In genomic region chr4:99193214-99193613, GRCm38 (mm10) we compare ENCODE assay signal across 7 mouse cellular contexts. TPM values are rescaled to one million over a fixed set of nuclear protein-coding genes. Genes with fewer than 3 reads are reported as not detected.
DNase-seq lines count a peak whose midpoint lies in the region; ATAC-seq and TF ChIP-seq lines count a peak whose summit lies in the region.

No protein-coding gene starts in this region.

- H3K4me2 ChIP-seq in kidney, postnatal 0 days (ENCODE audit: low read length), result peak overlapping the region; percentile 69
- peak overlapping the region; percentile 59 for H3K4me2 ChIP-seq in embryonic facial prominence, embryonic 12.5 days (replicated peaks)
- peak overlapping the region; percentile 71 for H3K4me2 ChIP-seq in hindbrain, postnatal 0 days (ENCODE audit: low read depth, low read length)
- H3K4me2 ChIP-seq in midbrain, postnatal 0 days (ENCODE audit: low read depth, low read length, poor library complexity, severe bottlenecking), result peak overlapping the region; percentile 55

- no peak for DNase-seq in kidney, postnatal 0 days (ENCODE audit: low spot score)
- DNase-seq in kidney, postnatal 36 days, result no peak
- peak; percentile 18 for DNase-seq in hindbrain, postnatal 0 days (ENCODE audit: low spot score)
- peak; percentile 10 for DNase-seq in midbrain, postnatal 0 days (ENCODE audit: low spot score)
- DNase-seq in right cerebral cortex, postnatal 36 days (ENCODE audit: low spot score in 2 of 2), result no peak
- no peak for DNase-seq in frontal cortex, postnatal 36 days (ENCODE audit: low spot score in 2 of 2)

- H3K36me3 ChIP-seq in kidney, postnatal 0 days (ENCODE audit: insufficient read depth, low read length), result no peaks in the 10 kb centered on the region
- H3K36me3 ChIP-seq in embryonic facial prominence, embryonic 12.5 days, result no peaks in the 10 kb centered on the region
- H3K36me3 ChIP-seq in hindbrain, postnatal 0 days (ENCODE audit: insufficient read depth, low read length), result no peaks in the 10 kb centered on the region
- H3K36me3 ChIP-seq in midbrain, postnatal 0 days (ENCODE audit: insufficient read depth, low read length), result no peaks in the 10 kb centered on the region

- ATAC-seq in kidney, postnatal 0 days (replicated peaks; ENCODE audit: low FRiP score, low read depth), result no peak
- no peak for ATAC-seq in embryonic facial prominence, embryonic 12.5 days (ENCODE audit: insufficient number of reproducible peaks, insufficient read depth, low FRiP score, low TSS enrichment)
- ATAC-seq in hindbrain, postnatal 0 days, result no peak
- peak; percentile 22; the same call in 1 of the 2 replicates for ATAC-seq in midbrain, postnatal 0 days (ENCODE audit: low FRiP score)

- H3K9ac ChIP-seq in kidney, postnatal 0 days (ENCODE audit: low read depth, low read length), result no peak overlapping the region
- no peak overlapping the region for H3K9ac ChIP-seq in embryonic facial prominence, embryonic 12.5 days
- 0 out of 2 replicates have a peak overlapping the region, but pooled peaks have one; percentile 85 for H3K9ac ChIP-seq in hindbrain, postnatal 0 days (replicated peaks; ENCODE audit: low read length)
- H3K9ac ChIP-seq in midbrain, postnatal 0 days (replicated peaks; ENCODE audit: low read length, poor library complexity, severe bottlenecking), result no peak overlapping the region; the same call in 1 of the 2 replicates

- H3K27ac ChIP-seq in kidney, postnatal 0 days, result no peak overlapping the region
- no peak overlapping the region for H3K27ac ChIP-seq in embryonic facial prominence, embryonic 12.5 days
- peak overlapping the region; percentile 96 for H3K27ac ChIP-seq in hindbrain, postnatal 0 days
- H3K27ac ChIP-seq in midbrain, postnatal 0 days (ENCODE audit: low read depth, low read length), result peak overlapping the region; percentile 97

- H3K4me3 ChIP-seq in kidney, postnatal 0 days (replicated peaks; ENCODE audit: low read depth, low read length), result peak overlapping the region; percentile 74
- H3K4me3 ChIP-seq in embryonic facial prominence, embryonic 12.5 days, result peak overlapping the region; percentile 70; the same call in 1 of the 2 replicates
- peak overlapping the region; percentile 76 for H3K4me3 ChIP-seq in hindbrain, postnatal 0 days (ENCODE audit: low read length)
- peak overlapping the region; percentile 69 for H3K4me3 ChIP-seq in midbrain, postnatal 0 days (ENCODE audit: low read depth, low read length)

- H3K27me3 ChIP-seq in kidney, postnatal 0 days (ENCODE audit: insufficient read depth, low read length), result no peaks in the 10 kb centered on the region
- H3K27me3 ChIP-seq in embryonic facial prominence, embryonic 12.5 days, result no peaks in the 10 kb centered on the region
- no peaks in the 10 kb centered on the region for H3K27me3 ChIP-seq in hindbrain, postnatal 0 days (ENCODE audit: insufficient read depth, low read length)
- no peaks in the 10 kb centered on the region for H3K27me3 ChIP-seq in midbrain, postnatal 0 days (ENCODE audit: insufficient read depth, low read length)

- H3K9me3 ChIP-seq in kidney, postnatal 0 days (replicated peaks; ENCODE audit: low read length), result no peaks in the 10 kb centered on the region
- H3K9me3 ChIP-seq in embryonic facial prominence, embryonic 12.5 days, result 0 out of 2 replicates have a peak, but pooled peaks cover 3% of the 10 kb centered on the region
- H3K9me3 ChIP-seq in hindbrain, postnatal 0 days (ENCODE audit: low read length), result no peaks in the 10 kb centered on the region
- no peaks in the 10 kb centered on the region for H3K9me3 ChIP-seq in midbrain, postnatal 0 days (ENCODE audit: low read length)

- H3K4me1 ChIP-seq in kidney, postnatal 0 days (replicated peaks; ENCODE audit: insufficient read depth, low read length), result 0 out of 2 replicates have a peak, but pooled peaks cover 4% of the 10 kb centered on the region
- no peaks in the 10 kb centered on the region; the same call in 1 of the 2 replicates for H3K4me1 ChIP-seq in embryonic facial prominence, embryonic 12.5 days
- H3K4me1 ChIP-seq in hindbrain, postnatal 0 days (ENCODE audit: insufficient read depth, low read length), result 0 out of 2 replicates have a peak, but pooled peaks cover 3% of the 10 kb centered on the region
- H3K4me1 ChIP-seq in midbrain, postnatal 0 days (ENCODE audit: insufficient read depth, low read length), result no peaks in the 10 kb centered on the region

- 46% methylated on average over 6 of the region's 6 CpGs for WGBS in kidney, postnatal 0 days
- WGBS in embryonic facial prominence, embryonic 12.5 days, result 55% methylated on average over 6 of the region's 6 CpGs
- 31% methylated on average over 6 of the region's 6 CpGs for WGBS in hindbrain, postnatal 0 days
- 42% methylated on average over 6 of the region's 6 CpGs for WGBS in midbrain, postnatal 0 days

- TF ChIP-seq CTCF in kidney, postnatal 0 days (IDR thresholded peaks at IDR 0.05; ENCODE audit: low read depth), result 0 out of 2 replicates have a peak, but pooled peaks have one; percentile 2
- peak; percentile 20; the same call in 1 of the 2 replicates for TF ChIP-seq CTCF in hindbrain, postnatal 0 days (IDR thresholded peaks at IDR 0.05; ENCODE audit: low read depth)
- TF ChIP-seq CTCF in midbrain, postnatal 0 days (IDR thresholded peaks at IDR 0.05), result peak; percentile 40

RNA-seq across cellular contexts. Expression of gene Atg4c, which starts 0.5 kb away (rescaled TPM):
- polyA plus RNA-seq in kidney, postnatal 0 days (2015; fragmentation: Nextera tagmentation; extraction: Ambion mirVana), result 13.1 and 14.7 TPM in 2 replicates
- polyA plus RNA-seq in embryonic facial prominence, embryonic 12.5 days (2016; fragmentation: Nextera tagmentation; extraction: Ambion mirVana), result 20.2 and 22.1 TPM in 2 replicates
- 9.9 and 17.9 TPM in 2 replicates for total RNA-seq in hindbrain, postnatal 0 days (2014; rRNA removed)
- 14.9 and 15.6 TPM in 2 replicates for polyA plus RNA-seq in hindbrain, postnatal 0 days (2015; fragmentation: Nextera tagmentation; extraction: Ambion mirVana)
- 8.7 and 13.9 TPM in 2 replicates for total RNA-seq in midbrain, postnatal 0 days (2014; rRNA removed)
- polyA plus RNA-seq in midbrain, postnatal 0 days (2015; fragmentation: Nextera tagmentation; extraction: Ambion mirVana), result 15.8 and 16.0 TPM in 2 replicates

Comparison
In these comparisons a context has a peak if more than half of its experiments do, and no peak if none do; other contexts are left out.
1. DNase-seq: peak in hindbrain, postnatal 0 days (single experiment) and midbrain, postnatal 0 days (single experiment); none in kidney, postnatal 0 days (single experiment), kidney, postnatal 36 days (0 of 2), right cerebral cortex, postnatal 36 days (0 of 2) and frontal cortex, postnatal 36 days (0 of 2).
2. H3K27ac ChIP-seq: peak in hindbrain, postnatal 0 days (single experiment) and midbrain, postnatal 0 days (single experiment); none in kidney, postnatal 0 days (single experiment) and embryonic facial prominence, embryonic 12.5 days (single experiment).
3. Peak in every context shown above with its lines, with median percentiles within 50 percentile points of each other: H3K4me2 ChIP-seq, H3K4me3 ChIP-seq and CTCF ChIP-seq.